Mouse (Mus musculus): ENCODE measurements around the gene Taco1. TPM values are rescaled to one million over a fixed set of nuclear protein-coding genes. Genes with fewer than 3 reads are reported as not detected.
"Not testable (repeated sequence)": the region's sequence is repeated elsewhere in the genome, so short reads cannot be mapped to it uniquely, and the experiment has no call there.

The Taco1 gene
- 10 to 100 TPM; 26.3 to 38.6 (median 33.1) TPM for total RNA-seq (2022)

GRCm38 (mm10) chr11:106065923-106066571 is at the start of gene Taco1:
TSS of gene Taco1 (plus strand) at chr11:106066061.
- DNase-seq, result peak; percentile 91

GRCm38 (mm10) chr11:106016440-106016839 is 49.4 kb upstream of the Taco1 start:
- no peak for DNase-seq

GRCm38 (mm10) chr11:106020051-106020763 is 45.7 kb upstream of the Taco1 start:
- DNase-seq, result no peak

- DNase-seq, result no peak
Observed at GRCm38 (mm10) chr11:106025774-106026173, 40.1 kb upstream of the Taco1 start.

GRCm38 (mm10) chr11:106026465-106027151 is 39.3 kb upstream of the Taco1 start:
- no peak for DNase-seq

- no peak for DNase-seq
Observed at GRCm38 (mm10) chr11:106027607-106028006, 38.3 kb upstream of the Taco1 start.

- DNase-seq, result not testable (repeated sequence)
Observed at GRCm38 (mm10) chr11:106032074-106032473, 33.8 kb upstream of the Taco1 start.

GRCm38 (mm10) chr11:106033491-106033919 is 32.4 kb upstream of the Taco1 start:
- DNase-seq, result no peak

- DNase-seq, result no peak
Observed at GRCm38 (mm10) chr11:106034986-106035385, 30.9 kb upstream of the Taco1 start.

GRCm38 (mm10) chr11:106036548-106037417 is 29.1 kb upstream of the Taco1 start, which contains the start of gene Dcaf7:
TSS of gene Dcaf7 (plus strand) at chr11:106036872.
- DNase-seq, result peak; percentile 97

- peak; percentile 31 for DNase-seq
Observed at GRCm38 (mm10) chr11:106037418-106037751, 28.5 kb upstream of the Taco1 start.

- no peak for DNase-seq
Observed at GRCm38 (mm10) chr11:106044349-106044748, 21.5 kb upstream of the Taco1 start.

GRCm38 (mm10) chr11:106045256-106045655 is 20.6 kb upstream of the Taco1 start:
- no peak for DNase-seq

- DNase-seq, result no peak
Observed at GRCm38 (mm10) chr11:106045780-106046179, 20.1 kb upstream of the Taco1 start.

GRCm38 (mm10) chr11:106046584-106046983 is 19.3 kb upstream of the Taco1 start:
- DNase-seq, result no peak

- DNase-seq, result no peak
Observed at GRCm38 (mm10) chr11:106053921-106054320, 11.9 kb upstream of the Taco1 start.

- DNase-seq, result no peak
Observed at GRCm38 (mm10) chr11:106054600-106054999, 11.3 kb upstream of the Taco1 start.

GRCm38 (mm10) chr11:106055341-106055740 is 10.5 kb upstream of the Taco1 start:
- no peak for DNase-seq

GRCm38 (mm10) chr11:106056819-106057491 is 8.9 kb upstream of the Taco1 start:
- no peak for DNase-seq

GRCm38 (mm10) chr11:106058020-106058419 is 7.8 kb upstream of the Taco1 start:
- no peak for DNase-seq

GRCm38 (mm10) chr11:106060549-106060948 is 5.3 kb upstream of the Taco1 start:
- DNase-seq, result no peak

GRCm38 (mm10) chr11:106061311-106061710 is 4.5 kb upstream of the Taco1 start:
- no peak for DNase-seq

Data from adrenal gland, adult 8-10 months (tissue).